Mouse (Mus musculus): ENCODE measurements around the gene Cenpx. TPM values are rescaled to one million over a fixed set of nuclear protein-coding genes. Genes with fewer than 3 reads are reported as not detected.

Cenpx gene
- polyA plus RNA-seq, 1 experiment: 109 TPM

DNA sequence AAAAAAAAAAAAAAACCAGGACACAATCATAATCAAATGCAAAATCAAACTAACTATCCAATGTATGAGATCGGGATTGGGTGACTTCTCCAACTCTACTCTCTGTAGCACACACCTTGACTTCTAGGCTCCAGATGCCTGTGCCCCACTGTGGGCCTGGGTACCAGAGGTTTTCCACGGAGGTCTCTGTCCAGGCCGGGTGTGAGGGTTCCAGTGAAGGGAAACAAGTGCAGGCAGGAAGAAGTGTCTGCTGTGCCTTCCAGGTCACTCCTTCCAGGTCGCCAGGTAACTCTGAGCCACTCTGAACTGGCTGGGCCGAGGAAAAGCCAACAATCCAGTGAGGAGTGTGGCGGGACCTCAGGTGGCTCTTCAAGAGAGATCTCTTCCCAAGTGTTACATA lies 22.9 kb upstream of the Cenpx start:
- TF ChIP-seq POLR2A (IDR thresholded peaks at IDR 0.05; ENCODE audit: borderline replicate concordance, low read depth, low read length) (no peak), CTCF (IDR thresholded peaks at IDR 0.05; ENCODE audit: low read depth, low read length) (no peak)
- H3K27ac ChIP-seq (ENCODE audit: insufficient read depth, low read depth, low read length): no peak overlapping the region
- no peak overlapping the region for H3K4me3 ChIP-seq (ENCODE audit: insufficient read depth, low read length)
- peaks cover 23% of the 10 kb centered on the region for H3K4me1 ChIP-seq (ENCODE audit: control insufficient read depth, insufficient read depth, low read length)

DNA sequence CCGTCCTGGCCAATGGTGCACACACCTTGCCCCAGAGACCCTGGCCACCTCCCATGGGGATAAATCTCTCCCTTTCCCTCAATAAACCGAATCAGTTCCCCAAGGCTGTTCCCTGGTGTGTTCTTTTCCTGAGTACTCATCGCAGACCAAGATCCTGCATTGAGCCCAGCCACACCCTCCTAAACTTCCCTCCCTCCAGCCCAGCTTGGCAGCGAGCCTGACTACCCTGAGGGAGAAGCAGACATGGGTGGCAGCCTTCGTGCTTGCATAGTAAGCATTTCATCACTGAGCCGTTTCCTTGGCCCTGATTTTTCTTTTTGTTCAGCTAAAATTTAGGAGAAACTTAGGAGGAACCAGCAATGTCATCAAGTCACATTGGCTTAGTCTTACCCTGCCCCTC lies 20.0 kb upstream of the Cenpx start:
- Histone ChIP-seq H3K4me1 (ENCODE audit: control insufficient read depth, insufficient read depth, low read length) (peaks cover 48% of the 10 kb centered on the region), H3K27ac (ENCODE audit: insufficient read depth, low read depth, low read length) (peak overlapping the region; percentile 80), H3K4me3 (ENCODE audit: insufficient read depth, low read length) (no peak overlapping the region)
- TF ChIP-seq POLR2A (IDR thresholded peaks at IDR 0.05; ENCODE audit: borderline replicate concordance, low read depth, low read length) (no peak), CTCF (IDR thresholded peaks at IDR 0.05; ENCODE audit: low read depth, low read length) (no peak)

DNA sequence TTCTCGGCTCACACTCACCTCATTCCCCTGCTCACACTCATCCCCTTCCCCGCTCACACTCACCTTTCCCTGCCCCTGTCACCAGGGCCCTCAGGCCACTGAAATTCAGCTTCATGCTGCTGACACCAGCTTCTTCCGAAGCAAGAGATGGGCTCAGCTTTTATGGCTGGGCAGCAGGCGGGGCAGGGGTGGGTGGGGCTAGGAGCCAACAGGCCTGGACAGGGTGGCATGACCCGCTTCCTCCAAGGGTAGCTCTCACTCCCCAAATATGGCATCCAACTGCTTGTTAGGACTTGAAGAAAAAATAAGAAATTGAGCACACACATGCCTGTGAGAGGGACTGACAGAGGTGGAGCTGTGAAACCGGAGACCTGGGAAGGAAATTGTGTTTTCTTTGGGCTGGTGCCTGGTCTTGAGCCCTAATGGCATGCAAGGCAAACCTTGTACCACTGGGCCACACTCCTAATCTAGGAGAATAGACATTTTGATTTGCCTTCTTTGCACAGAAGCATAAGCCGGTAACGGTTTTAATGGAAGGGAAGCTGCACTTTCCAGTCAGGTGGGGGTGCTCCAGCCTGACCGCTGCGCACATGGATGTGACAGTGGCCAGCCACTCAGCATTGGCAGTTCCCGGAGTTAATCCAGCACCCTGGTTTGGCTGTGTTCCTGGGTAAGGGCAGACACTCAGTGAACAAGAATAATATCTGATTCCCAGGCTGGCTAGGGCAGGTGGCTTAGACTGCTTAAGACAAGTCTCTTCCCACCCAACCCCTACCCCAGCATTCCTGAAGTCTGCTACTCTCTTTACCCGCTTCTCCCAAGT lies 18.5 kb upstream of the Cenpx start, which contains the start of gene Cbr2:
Cbr2 (minus strand) TSS at position 257 of the 823 bp plus-strand sequence.
- peak within 1 kb of the TSS; percentile 70 for H3K27ac ChIP-seq (ENCODE audit: insufficient read depth, low read depth, low read length)
- no peak within 1 kb of the TSS for H3K4me3 ChIP-seq (ENCODE audit: insufficient read depth, low read length)
- TF ChIP-seq POLR2A (IDR thresholded peaks at IDR 0.05; ENCODE audit: borderline replicate concordance, low read depth, low read length): no peak
- no peak for TF ChIP-seq CTCF (IDR thresholded peaks at IDR 0.05; ENCODE audit: low read depth, low read length)
- H3K4me1 ChIP-seq (ENCODE audit: control insufficient read depth, insufficient read depth, low read length): peaks cover 51% of the 10 kb centered on the region

DNA sequence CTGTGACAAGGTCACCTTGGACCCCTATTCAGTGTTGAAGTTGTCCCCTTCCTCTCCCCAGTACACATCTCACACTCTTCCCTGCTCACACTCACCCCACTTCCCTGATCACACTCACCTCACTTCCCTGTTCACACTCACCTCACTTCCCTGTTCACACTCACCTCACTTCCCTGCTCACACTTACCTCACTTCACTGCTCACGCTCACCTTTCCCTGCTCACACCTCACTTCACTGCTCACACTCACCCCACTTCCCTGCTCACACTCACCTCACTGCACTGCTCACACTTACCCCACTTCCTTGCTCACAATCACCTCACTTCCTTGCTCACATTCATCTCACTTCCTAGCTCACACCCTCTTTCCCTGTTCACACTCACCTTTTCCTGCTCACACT lies 17.9 kb upstream of the Cenpx start:
- Histone ChIP-seq H3K4me3 (ENCODE audit: insufficient read depth, low read length) (no peak overlapping the region), H3K27ac (ENCODE audit: insufficient read depth, low read depth, low read length) (no peak overlapping the region), H3K4me1 (ENCODE audit: control insufficient read depth, insufficient read depth, low read length) (peaks cover 52% of the 10 kb centered on the region)
- TF ChIP-seq POLR2A (IDR thresholded peaks at IDR 0.05; ENCODE audit: borderline replicate concordance, low read depth, low read length): no peak
- TF ChIP-seq CTCF (IDR thresholded peaks at IDR 0.05; ENCODE audit: low read depth, low read length): no peak

DNA sequence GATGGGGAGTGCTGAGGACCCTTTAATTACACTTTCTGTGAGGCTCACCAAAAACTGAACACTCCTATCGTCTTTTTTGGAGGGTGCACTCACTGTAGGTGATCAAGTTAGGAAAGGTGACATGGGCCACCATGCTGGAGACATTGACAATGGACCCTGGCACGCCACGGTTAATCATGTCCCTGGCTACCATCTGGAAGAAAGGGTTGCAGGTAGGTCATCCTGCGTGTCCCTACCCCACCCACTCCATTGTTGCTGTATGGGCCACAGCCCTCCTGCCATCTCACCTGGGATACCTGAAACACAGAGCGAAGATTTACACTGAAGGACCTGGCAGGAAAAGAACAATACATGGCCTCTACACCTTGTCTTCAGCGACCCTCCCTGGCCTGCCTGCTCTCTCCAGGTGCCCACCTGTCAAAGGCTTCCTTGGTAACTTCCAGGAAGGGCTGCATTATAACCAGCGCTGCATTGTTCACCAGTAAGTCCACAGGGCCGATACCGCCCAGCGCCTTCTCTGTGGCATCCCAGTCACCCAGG lies 16.9 kb upstream of the Cenpx start:
- Histone ChIP-seq H3K4me3 (ENCODE audit: insufficient read depth, low read length) (no peak overlapping the region), H3K27ac (ENCODE audit: insufficient read depth, low read depth, low read length) (no peak overlapping the region), H3K4me1 (ENCODE audit: control insufficient read depth, insufficient read depth, low read length) (peaks cover 57% of the 10 kb centered on the region)
- TF ChIP-seq POLR2A (IDR thresholded peaks at IDR 0.05; ENCODE audit: borderline replicate concordance, low read depth, low read length): no peak

DNA sequence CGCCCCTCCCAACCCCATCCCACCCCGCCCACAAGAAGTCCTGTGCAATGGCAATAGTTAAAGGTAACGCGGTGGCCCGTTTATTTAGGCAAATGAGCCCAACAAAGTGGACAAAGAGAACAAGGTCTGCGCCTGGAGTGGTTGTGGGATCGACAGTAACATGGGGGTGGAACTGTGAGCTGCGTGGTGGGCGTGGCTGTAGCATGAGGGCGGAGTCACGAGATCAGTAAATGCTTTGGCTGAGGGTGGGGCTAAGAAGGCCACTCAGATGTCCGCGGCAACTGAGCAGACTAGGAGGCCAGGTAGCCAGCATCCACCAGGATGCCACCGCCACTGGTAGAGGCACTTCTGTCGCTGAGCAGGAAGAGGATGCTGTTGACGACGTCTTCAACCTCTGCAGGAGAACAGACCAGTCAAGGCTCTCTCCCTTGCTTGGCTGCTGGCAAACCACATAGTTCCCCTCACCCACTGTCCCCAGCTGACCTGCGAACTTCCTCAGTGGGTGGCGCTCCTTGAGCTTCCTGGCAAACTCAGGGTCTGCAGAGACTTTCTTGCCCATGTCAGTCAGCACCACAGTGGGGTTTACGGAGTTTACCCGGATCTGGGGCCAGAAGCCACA lies 16.0 kb upstream of the Cenpx start:
- Histone ChIP-seq H3K4me1 (ENCODE audit: control insufficient read depth, insufficient read depth, low read length) (peaks cover 56% of the 10 kb centered on the region), H3K27ac (ENCODE audit: insufficient read depth, low read depth, low read length) (peak overlapping the region; percentile 48), H3K4me3 (ENCODE audit: insufficient read depth, low read length) (peak overlapping the region; percentile 32)

DNA sequence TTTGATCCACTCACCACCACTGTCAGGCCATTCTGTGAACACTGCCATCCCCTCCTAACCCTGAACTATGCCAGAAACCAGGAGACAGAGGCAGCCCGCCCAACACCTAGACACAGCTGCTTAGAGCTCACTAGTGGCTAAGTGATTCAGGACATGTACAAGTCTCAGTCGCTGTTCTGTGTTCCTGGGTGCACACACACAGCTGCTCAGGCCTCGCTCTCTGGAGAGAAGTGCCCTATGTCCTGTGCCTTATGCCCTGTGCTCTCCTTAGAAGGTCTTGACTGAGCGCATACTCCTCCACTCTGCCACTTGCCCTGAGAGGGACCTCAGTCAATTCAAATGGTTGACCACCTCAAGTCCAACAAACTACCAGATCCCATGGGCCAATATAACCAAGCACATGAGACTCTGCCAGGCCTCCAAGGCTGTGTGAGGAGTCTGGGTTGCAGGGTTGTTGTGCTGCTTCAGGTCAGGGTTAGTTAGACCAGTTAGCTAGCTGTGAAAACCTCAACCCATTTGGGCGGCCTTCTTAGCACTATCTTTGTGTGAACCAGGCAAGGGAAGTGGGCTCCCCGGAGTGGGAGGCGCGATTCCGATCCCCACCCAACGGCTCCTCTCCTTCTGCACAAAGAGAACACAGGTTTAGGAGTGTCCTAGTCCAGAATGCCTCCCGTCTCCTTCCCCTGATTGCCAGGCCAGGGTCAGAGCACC lies 15.1 kb upstream of the Cenpx start:
- H3K4me3 ChIP-seq (ENCODE audit: insufficient read depth, low read length): no peak overlapping the region
- TF ChIP-seq POLR2A (IDR thresholded peaks at IDR 0.05; ENCODE audit: borderline replicate concordance, low read depth, low read length): no peak
- TF ChIP-seq CTCF (IDR thresholded peaks at IDR 0.05; ENCODE audit: low read depth, low read length): no peak
- H3K4me1 ChIP-seq (ENCODE audit: control insufficient read depth, insufficient read depth, low read length): peaks cover 51% of the 10 kb centered on the region
- H3K27ac ChIP-seq (ENCODE audit: insufficient read depth, low read depth, low read length): peak overlapping the region; percentile 48

DNA sequence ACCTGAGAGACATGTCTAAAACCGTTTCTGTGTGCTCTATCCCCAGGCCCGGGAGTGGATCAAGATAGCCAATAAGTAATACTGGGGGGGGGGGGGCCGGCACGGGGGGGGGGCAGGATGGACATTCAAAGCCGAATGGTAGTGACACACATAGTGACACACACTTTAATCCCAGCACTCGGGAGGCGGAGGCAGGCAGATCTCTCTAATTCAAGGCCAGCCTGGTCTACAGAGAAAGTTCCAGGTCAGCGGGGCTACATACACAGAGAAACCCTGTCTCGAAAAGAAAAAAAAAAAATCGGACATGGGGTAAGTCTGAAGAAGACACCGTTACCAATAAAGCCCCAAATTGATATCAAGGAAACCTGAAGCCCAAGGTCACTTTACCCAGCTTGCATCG lies 14.0 kb upstream of the Cenpx start:
- no peak overlapping the region for H3K4me3 ChIP-seq (ENCODE audit: insufficient read depth, low read length)
- TF ChIP-seq CTCF (IDR thresholded peaks at IDR 0.05; ENCODE audit: low read depth, low read length): no peak
- H3K27ac ChIP-seq (ENCODE audit: insufficient read depth, low read depth, low read length): no peak overlapping the region
- H3K4me1 ChIP-seq (ENCODE audit: control insufficient read depth, insufficient read depth, low read length): peaks cover 42% of the 10 kb centered on the region

DNA sequence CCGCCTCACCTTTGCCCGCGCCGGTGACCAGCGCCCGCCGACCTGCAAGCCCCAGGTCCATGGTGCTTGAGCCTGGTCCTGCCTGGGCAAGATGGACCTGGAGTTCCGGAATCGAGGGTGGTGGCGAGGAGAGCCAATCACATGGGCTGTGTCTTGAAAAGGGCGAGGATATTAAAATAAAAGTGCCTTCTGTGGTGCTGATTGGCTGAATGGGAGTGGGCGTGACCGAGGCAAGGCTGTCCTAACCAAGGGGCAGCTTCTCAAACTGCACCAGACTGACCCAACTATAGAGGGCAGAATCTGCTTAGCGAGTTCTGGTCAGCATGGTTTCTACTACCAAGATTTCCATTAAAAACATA lies 13.6 kb upstream of the Cenpx start, which contains the start of gene Dcxr:
Dcxr (minus strand) TSS at position 113 of the 359 bp plus-strand sequence.
- Histone ChIP-seq H3K27ac (ENCODE audit: insufficient read depth, low read depth, low read length) (peak within 1 kb of the TSS; percentile 45), H3K4me3 (ENCODE audit: insufficient read depth, low read length) (peak within 1 kb of the TSS; percentile 94), H3K4me1 (ENCODE audit: control insufficient read depth, insufficient read depth, low read length) (peaks cover 39% of the 10 kb centered on the region)
- no peak for TF ChIP-seq CTCF (IDR thresholded peaks at IDR 0.05; ENCODE audit: low read depth, low read length)
- no peak for TF ChIP-seq POLR2A (IDR thresholded peaks at IDR 0.05; ENCODE audit: borderline replicate concordance, low read depth, low read length)

All from bone marrow macrophage, adult 2 months (primary cell).